Mouse (Mus musculus): ENCODE data around the gene Dll3. TPM values are rescaled to one million over a fixed set of nuclear protein-coding genes. Genes with fewer than 3 reads are reported as not detected.
"Not testable (repeated sequence)": the region's sequence is repeated elsewhere in the genome, so short reads cannot be mapped to it uniquely, and the experiment has no call there.

The Dll3 gene
- total RNA-seq, 2 experiments from 2014 or later: not detected

DNA sequence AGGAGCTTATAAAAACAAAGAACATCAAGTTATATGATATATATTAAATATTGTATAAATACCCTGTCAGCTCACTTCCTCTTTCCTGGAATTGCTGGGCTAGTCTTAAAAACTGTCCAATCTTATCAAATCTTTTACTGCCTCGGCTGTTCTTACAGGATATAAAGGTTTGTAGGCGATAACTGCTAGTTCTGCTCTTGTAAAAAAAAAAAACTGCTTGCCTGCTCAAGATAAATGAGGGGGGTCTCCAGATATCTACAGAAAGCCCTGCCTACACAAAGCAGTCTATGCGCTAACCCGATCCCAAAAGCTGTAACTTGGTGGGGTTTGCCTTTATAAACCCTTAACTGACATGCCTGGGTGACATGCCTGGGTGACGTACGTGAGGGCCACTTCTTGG, 47.4 kb downstream of the Dll3 start:
- no peak for DNase-seq (ENCODE audit: low spot score)

DNA sequence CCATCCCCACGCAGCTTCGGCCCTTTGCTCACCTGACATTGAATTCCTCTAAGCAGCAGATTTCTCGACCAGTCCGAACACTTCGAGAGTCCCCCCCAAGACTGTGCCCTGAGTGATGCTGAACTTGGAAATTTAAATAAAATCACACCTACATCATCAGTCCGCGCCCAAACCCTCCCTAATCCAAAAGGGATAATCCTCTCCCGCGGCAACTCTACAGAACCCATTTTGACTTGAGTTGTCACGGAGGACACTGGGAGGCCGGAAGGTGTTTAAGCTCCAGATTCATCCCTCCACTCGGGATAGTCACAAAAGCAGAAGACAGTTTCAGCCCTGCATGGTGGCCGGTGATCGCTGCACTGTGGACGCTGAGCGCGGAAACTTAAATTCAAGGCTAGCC, 50.1 kb downstream of the Dll3 start:
- DNase-seq (ENCODE audit: low spot score): no peak

DNA sequence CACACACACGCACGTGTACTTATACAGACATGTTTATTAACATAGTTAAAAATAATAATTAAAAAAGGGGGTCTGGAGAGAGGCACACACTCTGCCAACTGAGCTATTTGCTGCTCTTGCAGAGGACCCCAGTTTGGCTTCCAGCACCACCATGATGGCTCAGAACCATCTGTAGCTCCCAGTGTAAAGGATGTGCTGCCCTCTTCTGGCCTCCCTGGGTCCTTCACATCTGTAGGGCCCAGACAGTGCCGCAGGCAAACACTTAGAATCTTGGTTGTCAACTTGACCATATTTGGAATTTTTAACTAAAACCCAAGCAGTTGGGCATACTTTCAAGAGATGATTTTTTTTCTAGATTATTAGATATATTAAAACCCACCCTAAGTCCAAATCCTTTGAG, 53.1 kb downstream of the Dll3 start:
- DNase-seq (ENCODE audit: low spot score): no peak

DNA sequence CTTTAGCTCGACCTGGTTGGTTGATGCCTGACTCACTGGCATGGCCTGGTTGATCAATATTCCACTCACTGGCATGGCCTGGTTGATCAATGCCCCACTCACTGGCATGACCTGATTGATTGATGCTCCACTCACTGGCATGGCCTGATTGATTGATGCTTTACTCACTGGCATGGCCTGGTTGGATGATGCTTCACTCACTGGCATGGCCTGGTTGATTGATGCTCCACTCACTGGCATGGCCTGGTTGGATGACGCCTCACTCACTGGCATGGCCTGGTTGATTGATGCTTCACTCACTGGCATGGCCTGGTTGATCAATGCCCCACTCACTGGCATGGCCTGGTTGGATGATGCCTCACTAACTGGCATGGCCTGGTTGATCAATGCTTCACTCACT, 58.1 kb downstream of the Dll3 start:
- DNase-seq (ENCODE audit: low spot score): not testable (repeated sequence)

Other genes with a start within 250 kb of the Dll3 start
- gene Fcgbp, start 231.0 kb downstream of the Dll3 start, total RNA-seq (2021): under 1 TPM in 1 of 2 experiments, not detected in 1; 0.73 TPM
- not detected for gene 9530053A07Rik, start 172.8 kb downstream of the Dll3 start, total RNA-seq (2021)
- gene Fbl, start 132.5 kb downstream of the Dll3 start, total RNA-seq (2021): 10 to 100 TPM; 21.8 to 23.0 TPM
- 10 to 100 TPM; 48.1 to 84.1 TPM for gene Dyrk1b, start 122.8 kb downstream of the Dll3 start, total RNA-seq (2021)
- 1 to 10 TPM; 3.9 to 4.6 TPM for gene Eid2, start 34.4 kb downstream of the Dll3 start, total RNA-seq (2021)
- gene Eid2b, start 24.5 kb downstream of the Dll3 start, total RNA-seq (2021): 1 to 10 TPM; 6.3 to 6.9 TPM
- not detected for gene Selenov, start 11.1 kb downstream of the Dll3 start, total RNA-seq (2021)
- 10 to 100 TPM; 40.4 to 48.4 TPM for gene Timm50, start 9.8 kb upstream of the Dll3 start, total RNA-seq (2021)
- 10 to 100 TPM; 66.9 to 67.5 TPM for gene Supt5, start 36.5 kb upstream of the Dll3 start, total RNA-seq (2021)
- 100 to 1,000 TPM; 385 to 425 TPM for gene Rps16, start 48.4 kb upstream of the Dll3 start, total RNA-seq (2021)
- 1 to 10 TPM; 4.8 to 5.9 TPM for gene Plekhg2, start 70.4 kb upstream of the Dll3 start, total RNA-seq (2021)
- gene Zfp36, start 78.0 kb upstream of the Dll3 start, total RNA-seq (2021): 10 to 100 TPM; 10.1 to 37.0 TPM
- gene Med29, start 90.5 kb upstream of the Dll3 start, total RNA-seq (2021): 10 to 100 TPM; 22.7 to 24.1 TPM
- gene Paf1, start 90.7 kb upstream of the Dll3 start, total RNA-seq (2021): 10 to 100 TPM; 29.5 to 31.2 TPM
- 1 to 10 TPM in 1 of 2 experiments, under 1 TPM in 1; 0.82 to 1.8 TPM for gene Gmfg, start 135.2 kb upstream of the Dll3 start, total RNA-seq (2021)
- gene Lrfn1, start 149.7 kb upstream of the Dll3 start, total RNA-seq (2021): under 1 TPM; 0.16 to 0.26 TPM
- gene Ifnl2, start 208.2 kb upstream of the Dll3 start, total RNA-seq (2021): not detected
- gene Ifnl3, start 220.6 kb upstream of the Dll3 start, total RNA-seq (2021): not detected
- gene Sycn, start 238.6 kb upstream of the Dll3 start, total RNA-seq (2021): not detected
- not detected for gene Nccrp1, start 245.0 kb upstream of the Dll3 start, total RNA-seq (2021)

Measured in gastrocnemius, adult 18-20 months (tissue).